Mouse (Mus musculus) left cerebral cortex, postnatal 14 days (tissue): ENCODE data around the gene Ypel2. TPM values are rescaled to one million over a fixed set of nuclear protein-coding genes. Genes with fewer than 3 reads are reported as not detected.
A peak's percentile ranks its signal among the peaks of the same experiment; 100 is the strongest.

ENCODE experiments used
- DNase-seq, 2 experiments: peaks; one replicate each; pipeline ENCODE4 v3.0.0; 2021 to 2022; ENCODE audit warnings: low spot score in 2 of 2, mixed read lengths in 1 of 2
- intact Hi-C: fragments of 180-260 bp; cut with DNase I; formaldehyde crosslinking; loops from one replicate; pipeline ENCODE4 v1.15.1; 2025
- total RNA-seq, 2 experiments: library from RNA; stranded (reverse); gene quantifications; 2 replicates each; pipeline ENCODE4 v1.2.3; 2021

Ypel2 gene
- total RNA-seq, 2 experiments from 2014 or later = 37.9 to 41.1 TPM

DNA sequence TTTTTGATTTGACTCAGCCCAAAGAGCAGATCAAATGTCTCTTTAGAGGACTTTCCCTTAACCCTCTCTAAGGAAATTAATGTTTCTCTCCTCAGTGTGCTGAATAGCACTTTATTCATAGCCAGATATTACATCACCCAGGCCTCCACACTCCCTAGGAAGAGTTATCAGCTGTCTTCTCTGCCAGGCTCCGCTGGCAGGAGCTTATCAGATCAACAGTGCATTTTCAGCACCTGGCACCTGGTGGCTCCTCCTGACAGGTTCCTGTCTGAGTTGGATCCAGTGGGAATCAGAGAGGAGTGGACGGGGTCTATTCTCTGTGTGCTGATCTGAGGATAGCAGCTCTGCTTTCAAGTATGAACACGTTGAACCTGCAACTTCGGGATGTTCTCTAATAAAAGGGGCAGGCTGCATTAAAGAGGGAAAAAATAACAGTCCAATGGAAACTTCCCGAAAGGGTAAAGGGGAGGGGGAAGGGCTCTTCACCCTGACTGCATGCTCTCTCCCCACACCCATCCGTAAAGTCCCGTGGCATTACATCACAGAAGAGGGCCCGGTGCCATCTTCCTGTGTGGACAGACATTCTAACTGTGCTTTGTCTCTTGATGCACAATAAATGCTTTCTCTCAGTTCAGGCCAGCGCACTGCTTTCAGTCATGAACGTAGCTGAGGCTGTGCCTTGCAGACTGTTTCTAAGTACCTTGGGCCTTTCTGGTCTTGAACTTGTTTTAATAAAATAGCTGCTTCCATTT, 8.7 kb upstream of the Ypel2 start:
- DNase-seq = no peak
- intact Hi-C loops = no loop called here

DNA sequence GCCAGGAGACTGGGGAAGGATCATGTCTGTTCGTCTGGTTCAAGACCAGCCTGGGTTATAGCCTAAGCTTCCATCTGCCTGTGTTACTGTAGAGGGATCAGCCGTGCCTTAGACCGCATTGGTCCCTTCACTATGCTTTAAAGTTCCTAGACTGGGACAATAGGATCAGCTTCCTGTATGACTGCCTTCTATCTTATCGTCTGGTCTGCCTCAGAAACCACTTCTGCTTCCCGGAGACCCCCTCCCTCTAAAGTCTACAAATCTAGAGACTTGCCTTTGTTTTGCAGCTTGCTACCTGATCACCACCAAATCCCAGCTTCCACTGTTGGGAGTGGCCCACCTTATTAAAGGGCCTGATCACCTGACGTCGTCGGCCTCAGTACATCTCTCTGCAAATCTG, 7.7 kb upstream of the Ypel2 start:
- DNase-seq = no peak
- intact Hi-C loops = no loop called here

DNA sequence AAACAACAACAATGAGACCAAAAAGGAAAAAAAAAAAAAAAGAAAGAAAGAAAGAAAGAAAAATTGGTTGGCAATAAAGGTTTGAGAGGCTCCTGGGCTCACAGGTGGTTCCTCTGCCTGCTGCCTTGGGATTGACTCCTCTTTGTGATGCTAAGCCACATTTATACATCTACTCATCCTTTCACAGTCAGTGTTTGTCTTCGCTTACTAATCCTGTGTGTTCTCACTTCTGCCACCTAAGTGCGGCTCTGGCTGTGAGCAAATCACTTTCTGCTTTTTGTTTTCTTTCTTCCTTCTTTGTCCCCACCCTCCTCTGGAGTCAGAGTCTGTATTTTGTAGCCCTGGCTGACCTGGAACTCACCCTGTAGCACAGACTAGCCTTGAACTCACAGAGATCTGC, 2.8 kb upstream of the Ypel2 start:
- intact Hi-C loops = loop anchor here (10.0 kb wide), 1 partner anchor 101 kb away; no protein-coding TSS in a partner anchor
- DNase-seq = no peak

DNA sequence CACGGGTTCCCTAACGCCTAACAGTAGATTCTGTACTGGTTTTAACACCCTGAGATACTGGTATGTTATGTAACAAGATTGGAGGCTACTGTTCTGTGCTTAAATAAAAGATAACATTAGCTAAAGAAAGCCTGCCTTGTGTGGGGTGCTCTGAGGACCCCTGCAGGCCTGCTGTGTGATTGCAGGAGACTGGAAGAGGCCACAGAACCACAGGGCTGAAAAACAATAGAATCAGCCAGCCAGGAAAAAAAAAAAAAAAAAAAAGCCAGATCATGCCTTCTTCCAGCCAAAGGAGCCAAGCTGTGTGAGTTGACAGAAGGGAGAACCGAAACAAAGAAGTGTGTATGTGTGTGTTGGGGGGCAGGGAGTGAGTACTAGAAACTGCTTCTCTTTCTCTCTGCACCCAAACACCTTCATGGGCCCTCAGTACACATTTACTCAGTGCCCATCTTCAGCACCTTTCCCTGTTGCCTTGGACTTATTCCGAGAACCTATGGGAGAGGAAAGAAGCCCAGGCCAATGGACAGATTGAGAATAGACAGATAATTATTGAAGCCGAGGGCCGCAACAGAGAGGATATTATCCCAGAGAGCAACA, 2.2 kb upstream of the Ypel2 start:
- intact Hi-C loops = loop anchor here (10.0 kb wide), 1 partner anchor 101 kb away; no protein-coding TSS in a partner anchor
- DNase-seq = peak; percentile 73 to 82

DNA sequence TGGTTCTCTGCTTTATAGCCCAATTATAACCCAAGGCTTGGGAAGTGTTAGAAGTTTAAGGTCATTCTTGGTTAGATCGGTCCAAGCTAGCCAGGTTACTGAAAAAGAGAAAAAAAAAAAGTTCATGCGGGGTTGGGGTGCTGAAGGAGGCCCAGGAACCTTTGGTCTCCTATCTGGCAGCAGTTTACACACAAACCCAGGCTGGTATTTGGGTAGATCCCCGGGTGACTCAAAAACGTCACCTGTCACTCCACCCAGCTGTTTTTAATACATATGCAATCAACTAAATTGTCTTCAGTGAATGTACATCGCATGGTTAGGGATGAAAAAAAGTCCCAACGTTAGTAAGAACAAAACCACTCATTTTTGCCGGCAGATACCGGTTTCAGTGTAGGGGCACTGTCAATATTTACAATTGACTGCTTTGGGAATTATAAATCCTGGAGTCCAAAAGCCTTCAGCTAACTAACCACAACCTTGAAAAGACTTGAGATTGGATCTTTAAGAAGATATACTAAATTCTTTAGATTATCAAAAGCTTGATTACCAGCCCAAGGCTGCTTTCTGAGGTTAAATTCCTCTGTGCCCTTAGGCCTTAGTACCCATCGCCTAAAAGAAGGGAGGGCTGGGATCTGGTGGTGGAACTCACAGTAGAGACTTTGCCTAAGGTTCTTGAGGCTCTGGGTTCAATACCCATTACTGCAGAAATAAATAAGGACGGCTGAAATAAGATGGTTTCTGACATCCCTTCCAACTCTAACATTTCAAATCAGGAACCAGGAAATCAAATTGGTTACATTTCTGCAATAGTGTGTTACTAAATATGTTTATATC, 1.5 kb upstream of the Ypel2 start:
- intact Hi-C loops = loop anchor here (5.0 to 10.0 kb wide), 3 partner anchors 38 to 100 kb away; no protein-coding TSS in a partner anchor
- no peak for DNase-seq

GRCm38 (mm10) chr11:86994330-86994729, 823 bp upstream of the Ypel2 start:
- no peak for DNase-seq
- intact Hi-C loops = loop anchor here (5.0 to 10.0 kb wide), 3 partner anchors 37 to 100 kb away; no protein-coding TSS in a partner anchor

DNA sequence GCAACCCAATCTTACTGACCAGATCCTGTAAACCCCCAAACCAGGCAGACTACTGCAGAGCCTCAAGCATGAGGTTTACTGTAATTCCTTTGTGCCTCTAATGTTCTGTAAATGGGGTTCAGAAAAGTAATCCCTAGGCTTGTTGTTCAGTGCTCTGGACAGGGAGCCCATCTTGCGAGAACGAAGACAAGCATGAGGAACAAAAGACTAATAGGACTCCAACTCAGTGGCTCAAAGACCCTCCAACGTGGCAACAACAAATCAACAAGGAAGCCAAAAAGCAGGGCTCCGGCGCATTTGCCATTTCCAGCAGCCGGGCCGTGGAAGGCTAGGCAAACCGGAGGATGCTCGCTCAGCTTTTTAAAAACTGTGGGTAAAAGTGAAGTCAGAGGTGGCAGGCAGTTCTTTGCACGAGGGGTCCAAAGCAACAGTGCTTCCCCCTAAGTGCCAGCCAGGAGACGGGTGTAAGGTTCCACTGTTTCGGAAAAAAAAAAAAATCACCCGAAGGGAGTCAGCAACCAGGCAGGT, 982 bp downstream of the Ypel2 start:
- intact Hi-C loops = loop anchor here (5.0 to 10.0 kb wide), 3 partner anchors 35 to 98 kb away; no protein-coding TSS in a partner anchor
- no peak for DNase-seq

GRCm38 (mm10) chr11:86991241-86991640, 2.3 kb downstream of the Ypel2 start:
- no peak for DNase-seq
- intact Hi-C loops = loop anchor here (5.0 to 10.0 kb wide), 3 partner anchors 34 to 96 kb away; no protein-coding TSS in a partner anchor

DNA sequence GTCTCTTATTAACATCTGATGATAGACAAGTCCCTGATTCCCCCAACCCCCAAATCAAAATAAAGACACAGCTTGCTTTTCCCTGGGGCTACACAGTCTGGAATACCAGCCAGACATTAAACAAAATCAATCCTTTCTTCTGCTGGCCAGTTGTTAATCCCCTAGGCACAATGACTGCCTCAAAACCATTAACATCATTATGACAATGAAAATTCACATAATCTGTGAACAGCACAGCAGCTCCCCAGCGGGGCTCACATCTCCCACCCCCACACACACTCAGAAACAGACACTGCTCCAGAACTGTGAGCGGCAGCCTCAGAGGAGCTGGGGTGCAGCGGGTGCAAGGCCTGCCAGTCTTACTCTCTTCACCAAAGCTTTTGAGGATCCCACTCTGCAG, 3.2 kb downstream of the Ypel2 start:
- no peak for DNase-seq
- intact Hi-C loops = loop anchor here (5.0 to 10.0 kb wide), 3 partner anchors 33 to 96 kb away; no protein-coding TSS in a partner anchor

DNA sequence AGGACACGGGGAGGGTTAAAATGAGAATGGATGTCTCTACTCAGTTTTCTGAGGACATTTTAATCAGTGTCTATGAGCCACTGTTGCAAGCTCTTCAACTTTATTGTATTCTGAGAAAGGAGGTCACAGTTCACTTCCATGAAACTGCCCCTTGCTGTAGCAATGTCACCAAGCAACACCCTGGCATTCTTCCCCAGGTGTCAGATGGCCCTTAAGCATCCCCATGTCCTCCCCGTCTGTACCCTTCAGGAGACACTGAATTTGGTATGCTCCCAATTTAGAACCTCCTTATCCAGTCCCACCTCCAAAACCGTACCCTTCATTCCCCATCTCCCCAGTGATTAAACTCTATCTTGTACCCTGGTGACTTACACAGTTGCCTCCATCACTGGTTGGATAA, 8.5 kb downstream of the Ypel2 start:
- DNase-seq = no peak
- intact Hi-C loops = no loop called here

DNA sequence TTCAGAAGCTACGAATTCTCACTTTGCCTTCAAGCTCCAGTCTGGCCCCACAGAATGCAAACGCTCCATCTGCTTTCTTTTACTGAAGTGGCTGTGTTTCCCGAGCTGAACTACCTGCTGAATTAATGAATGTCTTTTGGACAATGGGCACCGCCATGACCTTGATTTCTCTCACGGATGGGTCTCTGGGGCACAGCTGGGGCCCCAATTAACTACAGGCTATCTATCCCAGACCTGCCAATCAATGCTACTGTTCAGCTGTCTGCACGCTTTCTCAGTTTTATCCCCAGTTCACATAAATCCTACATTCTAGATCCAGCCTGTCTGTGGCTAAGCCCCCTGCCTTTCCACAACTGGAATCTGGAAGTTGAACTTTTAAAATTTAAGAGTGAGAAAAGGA, 10.5 kb downstream of the Ypel2 start:
- intact Hi-C loops = no loop called here
- DNase-seq = no peak

GRCm38 (mm10) chr11:86981229-86981791, 12.2 kb downstream of the Ypel2 start:
- no peak for DNase-seq
- intact Hi-C loops = no loop called here

- no peak for DNase-seq
- intact Hi-C loops = no loop called here
Observed at GRCm38 (mm10) chr11:86980526-86980925, 13.0 kb downstream of the Ypel2 start.

DNA sequence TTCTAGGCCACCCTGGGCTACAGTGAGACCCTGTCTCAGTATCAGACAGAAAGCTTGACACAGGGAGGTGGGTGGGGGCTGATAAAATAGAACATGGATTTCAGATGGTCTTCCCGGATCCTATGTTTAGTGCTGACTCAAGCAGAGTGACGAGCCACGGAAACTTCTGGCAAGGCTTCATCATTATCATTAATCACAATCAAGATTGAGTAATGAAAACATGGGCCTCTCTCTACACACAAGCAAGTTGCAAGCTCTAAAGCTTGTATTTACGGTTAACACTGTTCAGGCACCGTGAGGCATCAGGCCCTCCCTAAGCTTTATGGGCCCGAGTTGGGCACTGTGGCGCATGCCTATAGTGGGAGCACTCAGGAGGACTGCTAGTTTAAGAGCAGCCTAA, 13.7 kb downstream of the Ypel2 start:
- intact Hi-C loops = no loop called here
- no peak for DNase-seq

GRCm38 (mm10) chr11:86977242-86977641, 16.3 kb downstream of the Ypel2 start:
- DNase-seq = no peak
- intact Hi-C loops = no loop called here

DNA sequence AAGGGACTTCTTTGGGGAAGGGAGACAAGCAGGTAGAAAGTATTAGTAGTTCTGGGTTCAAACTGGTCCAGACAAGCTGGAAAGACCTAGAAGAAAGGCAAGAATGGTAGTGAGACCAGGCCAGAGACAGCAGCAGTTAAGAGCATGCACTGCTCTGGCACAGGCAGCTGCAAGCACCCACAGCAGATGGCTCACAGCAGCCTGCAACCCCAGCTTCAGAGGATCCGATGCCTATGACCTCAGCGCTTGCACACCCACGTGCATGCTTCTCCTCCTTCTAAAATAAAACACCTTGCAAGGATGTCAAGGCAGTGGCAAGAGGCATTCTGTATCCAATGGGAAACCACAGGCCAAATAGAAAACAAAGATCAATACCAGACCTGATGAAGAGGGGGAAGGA, 19.1 kb downstream of the Ypel2 start:
- DNase-seq = no peak
- intact Hi-C loops = no loop called here

GRCm38 (mm10) chr11:86973255-86973654, 20.3 kb downstream of the Ypel2 start:
- intact Hi-C loops = no loop called here
- no peak for DNase-seq

GRCm38 (mm10) chr11:86971057-86971753, 22.3 kb downstream of the Ypel2 start:
- intact Hi-C loops = no loop called here
- no peak for DNase-seq
